Mouse (Mus musculus) megakaryocyte, embryonic 14.5 days (primary cell): ENCODE results near the gene Stard3.

Experiments
- FLI1 ChIP-seq: IDR thresholded peaks from 2 replicates; pipeline ENCODE4 v1.6.1; 2012; ENCODE audit warnings: low read length, inconsistent platforms, mixed read lengths
- GATA1 ChIP-seq: IDR thresholded peaks from 3 replicates; pipeline ENCODE4 v1.6.1; 2012; ENCODE audit warnings: mixed read lengths, low read length, inconsistent platforms, borderline replicate concordance

- TF ChIP-seq GATA1 (no peak), FLI1 (no peak)
Observed at GRCm38 (mm10) chr11:98372406-98372805, 14.2 kb downstream of the Stard3 start.
